Mouse (Mus musculus): Measurements from ENCODE around the gene Gm20388.

The Gm20388 gene

DNA sequence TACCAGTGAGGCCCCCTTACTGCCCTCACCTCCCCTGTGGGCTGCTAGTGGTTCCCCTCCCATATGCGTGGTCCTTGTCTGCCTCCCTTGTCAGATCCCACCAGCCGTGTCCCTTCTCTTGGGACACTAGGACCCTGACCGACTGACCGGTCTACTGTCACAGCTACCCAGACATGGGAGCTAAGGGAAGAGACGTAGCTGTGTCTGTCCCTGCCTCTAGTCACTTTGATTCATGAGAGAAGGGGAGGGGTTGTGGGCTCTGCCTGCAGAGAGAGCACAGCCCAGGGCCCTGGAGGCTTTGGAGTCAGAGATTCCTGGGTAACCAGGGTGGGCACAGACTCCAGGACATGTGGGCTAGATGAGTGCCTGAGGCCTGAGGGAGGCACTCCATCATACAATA is 386.4 kb downstream of the Gm20388 start:
- DNase-seq, result no peak

DNA sequence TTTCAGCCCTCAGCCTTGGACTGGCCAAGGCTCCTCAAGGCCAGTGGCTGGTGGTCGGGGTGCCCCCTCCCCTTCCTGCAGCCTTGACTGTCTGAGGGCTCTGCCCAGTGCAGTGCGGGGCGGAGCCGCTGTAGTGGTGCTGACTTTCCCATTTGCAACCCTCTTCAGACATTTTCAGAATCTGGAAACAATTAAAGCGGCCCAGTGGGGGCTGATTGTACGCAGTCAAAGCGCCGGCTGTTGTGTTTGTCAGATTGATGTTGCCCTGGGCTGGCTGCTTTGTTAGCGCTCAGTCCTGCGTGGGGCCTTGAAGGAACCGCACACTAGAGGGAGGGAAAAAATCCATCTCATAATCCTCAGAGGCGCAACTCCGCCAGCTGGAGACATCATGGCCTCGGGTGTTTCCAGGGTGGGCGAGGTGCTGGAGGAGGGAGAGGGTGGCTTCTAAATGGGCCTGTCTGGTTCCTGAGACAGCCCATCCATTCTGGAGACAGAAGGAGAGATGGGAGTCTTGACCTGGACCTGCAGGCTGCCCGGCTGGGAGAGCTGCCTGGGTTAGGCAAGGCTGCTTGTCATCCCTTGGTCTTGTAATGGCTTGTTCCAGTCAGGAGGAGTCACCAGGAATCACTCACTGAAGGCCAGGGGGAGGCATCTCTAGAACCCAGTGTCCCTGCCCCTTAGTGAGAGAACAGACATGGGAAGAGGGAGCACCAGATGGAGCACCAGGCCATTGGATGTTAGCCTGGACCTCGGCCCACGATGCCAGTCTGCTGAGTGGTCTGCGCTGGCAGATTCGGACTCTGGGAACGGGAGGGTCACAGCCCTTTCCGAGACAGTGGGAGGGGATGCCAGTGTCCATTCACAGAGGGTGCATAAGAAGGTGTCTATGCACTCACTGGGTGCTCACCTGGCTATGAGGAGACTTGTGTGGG is 388.2 kb downstream of the Gm20388 start:
- no peak for DNase-seq

GRCm38 (mm10) chr8:120300601-120301141 is 390.0 kb downstream of the Gm20388 start:
- DNase-seq, result peak; percentile 59 to 65

GRCm38 (mm10) chr8:120302941-120303675 is 392.5 kb downstream of the Gm20388 start:
- no peak for DNase-seq

- no peak for DNase-seq
These were observed 393.5 kb downstream of the Gm20388 start for GRCm38 (mm10) chr8:120304097-120304496.

- DNase-seq, result no peak
These were observed 395.3 kb downstream of the Gm20388 start for GRCm38 (mm10) chr8:120305800-120306385.

GRCm38 (mm10) chr8:120307103-120307502 is 396.5 kb downstream of the Gm20388 start:
- DNase-seq, result peak; percentile 72 to 83

DNA sequence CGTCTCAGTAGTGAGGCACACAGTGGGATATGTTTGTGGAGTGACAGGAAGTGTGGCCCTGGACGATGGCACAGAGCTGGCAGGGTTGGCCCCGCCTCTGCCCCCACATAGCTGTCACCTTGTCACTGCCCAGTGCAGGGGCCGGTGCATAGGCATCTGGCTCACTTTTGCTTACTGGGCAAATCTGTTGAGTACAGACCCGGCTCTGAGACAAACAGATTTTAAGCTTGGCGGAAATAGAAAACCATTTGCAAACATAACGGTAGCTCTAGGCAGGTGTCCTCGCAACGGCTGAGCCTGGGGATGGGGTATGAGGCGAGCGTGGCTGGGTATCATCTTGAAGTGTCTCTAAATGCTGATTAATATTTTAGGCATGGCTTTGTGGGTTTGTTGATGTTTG is 396.9 kb downstream of the Gm20388 start:
- no peak for DNase-seq

DNA sequence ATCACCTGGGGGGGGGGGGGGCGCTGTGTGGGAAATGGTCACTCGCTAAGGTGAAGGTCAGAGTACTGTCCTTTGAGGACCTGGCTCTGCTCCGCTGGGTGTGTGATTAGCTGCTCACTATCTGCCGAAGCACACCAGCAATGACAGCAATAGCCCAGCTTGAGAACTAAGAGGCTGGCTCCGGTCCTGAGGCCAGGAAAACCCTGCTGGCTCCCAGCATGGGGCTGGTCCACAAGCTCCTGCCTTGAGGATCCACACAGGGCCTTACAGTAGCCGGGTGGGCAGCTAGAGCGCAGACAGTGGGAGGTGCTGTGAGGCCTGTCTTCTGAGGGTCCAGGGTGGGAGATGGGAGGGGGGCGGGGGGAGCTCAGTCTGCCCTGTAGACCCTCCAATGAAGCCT is 397.5 kb downstream of the Gm20388 start:
- DNase-seq, result no peak

DNA sequence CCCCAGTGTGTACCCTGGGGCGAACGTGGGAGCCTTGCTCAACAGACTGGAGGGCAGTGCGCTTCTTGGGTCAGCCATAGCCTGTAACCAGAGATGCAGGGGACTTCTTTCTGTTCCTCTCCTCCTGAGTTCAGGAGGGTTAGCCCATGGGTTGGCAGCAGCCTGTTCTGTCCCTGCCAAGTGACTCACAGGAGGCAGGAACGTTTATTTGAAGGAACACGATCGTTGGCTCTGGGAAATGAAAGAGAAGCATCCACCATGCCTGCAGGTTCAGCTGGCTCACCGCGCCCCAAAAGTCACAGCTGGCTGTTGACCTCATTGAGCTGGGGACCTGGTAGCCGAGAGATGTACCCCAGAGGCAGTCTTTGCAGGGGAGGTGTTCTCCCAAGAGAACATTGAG is 397.9 kb downstream of the Gm20388 start:
- no peak for DNase-seq

DNA sequence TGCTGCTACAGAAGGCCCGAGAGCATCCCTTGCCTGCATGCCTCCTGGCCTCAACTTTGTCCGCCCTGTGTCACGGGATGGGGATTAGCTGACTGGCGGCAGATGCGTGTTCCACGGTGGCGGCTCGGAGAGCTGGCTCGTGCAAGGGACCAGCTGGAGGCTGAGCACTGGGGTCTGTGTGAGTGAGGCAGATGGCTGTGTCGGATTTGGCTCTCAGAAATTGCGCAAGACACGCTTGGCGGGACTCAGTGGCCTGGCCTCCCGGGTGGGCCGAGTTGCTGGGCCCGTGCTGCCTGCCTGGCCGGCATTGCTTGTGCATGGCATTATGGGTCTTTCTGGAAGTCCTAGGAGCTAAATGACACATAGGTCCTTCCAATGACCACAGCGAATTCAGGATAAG is 398.7 kb downstream of the Gm20388 start:
- no peak for DNase-seq

DNA sequence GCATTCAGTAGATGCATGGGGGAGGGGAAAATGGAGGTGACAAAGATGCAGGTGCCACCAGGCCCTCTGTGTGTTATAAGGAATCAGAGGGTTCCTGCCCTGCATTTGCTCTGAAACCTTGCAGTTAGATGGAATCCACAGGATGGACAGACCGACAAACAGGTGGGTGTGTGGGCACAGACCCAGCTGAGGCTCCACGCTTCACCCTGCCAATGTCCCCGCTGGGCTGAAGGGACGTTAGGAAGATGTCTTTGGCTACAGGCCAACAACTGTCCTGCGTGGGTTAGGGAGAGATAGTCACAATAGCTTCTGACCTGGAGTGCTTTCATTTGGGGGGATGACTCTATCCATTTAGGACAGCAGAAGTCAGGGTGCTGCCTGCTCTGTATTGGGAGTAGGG is 399.4 kb downstream of the Gm20388 start:
- no peak for DNase-seq

- no peak for DNase-seq
These were observed 401.8 kb downstream of the Gm20388 start for GRCm38 (mm10) chr8:120312452-120312851.

DNA sequence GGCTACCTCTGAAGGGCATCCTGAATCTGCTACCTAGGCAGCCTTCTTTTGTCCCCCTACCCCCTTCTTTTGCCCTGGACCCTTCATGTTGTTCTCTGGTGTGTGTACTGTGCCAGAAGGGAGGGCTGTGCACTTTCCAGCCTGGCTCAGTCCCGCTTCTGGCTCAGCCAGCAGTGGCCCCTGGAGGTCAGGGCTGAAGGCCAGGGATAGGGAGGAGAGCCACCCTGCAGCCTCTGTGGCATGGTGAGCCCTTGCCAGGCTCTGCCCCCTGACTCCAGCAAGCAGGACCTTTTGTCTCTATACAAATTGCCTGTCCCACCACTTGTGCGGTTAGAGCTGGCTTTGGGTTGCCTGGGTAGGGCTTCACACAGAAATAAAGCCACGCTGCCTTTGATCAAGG is 403.0 kb downstream of the Gm20388 start:
- DNase-seq, result no peak

- no peak for DNase-seq
These were observed 404.3 kb downstream of the Gm20388 start for GRCm38 (mm10) chr8:120314932-120315331.

GRCm38 (mm10) chr8:120315644-120316043 is 405.0 kb downstream of the Gm20388 start:
- DNase-seq, result no peak

- no peak for DNase-seq
These were observed 406.1 kb downstream of the Gm20388 start for GRCm38 (mm10) chr8:120316707-120317106.

GRCm38 (mm10) chr8:120317118-120317824 is 406.6 kb downstream of the Gm20388 start:
- DNase-seq, result no peak

- DNase-seq, result no peak
These were observed 407.9 kb downstream of the Gm20388 start for GRCm38 (mm10) chr8:120318476-120318991.

- peak; percentile 55 to 62 for DNase-seq
These were observed 408.8 kb downstream of the Gm20388 start for GRCm38 (mm10) chr8:120319449-120319848.

DNA sequence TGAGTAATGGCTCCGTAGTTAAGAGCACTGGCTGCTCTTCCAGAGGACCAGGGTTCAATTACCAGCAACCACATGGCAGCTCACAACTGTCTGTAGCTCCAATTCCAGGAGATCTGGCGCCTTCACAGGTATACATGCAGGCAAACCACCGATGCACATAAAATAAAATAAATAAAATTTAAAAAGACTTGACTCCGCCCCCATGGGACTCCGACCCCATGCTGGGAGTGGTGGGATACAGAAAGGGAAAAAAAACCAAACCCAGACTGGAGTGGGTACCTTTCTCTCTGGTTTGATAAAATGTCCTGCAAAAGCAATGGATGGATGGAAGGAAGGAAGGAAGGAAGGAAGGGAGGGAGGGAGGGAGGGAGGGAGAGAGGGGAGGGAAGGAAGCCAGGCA is 409.5 kb downstream of the Gm20388 start:
- no peak for DNase-seq

GRCm38 (mm10) chr8:120321724-120322123 is 411.1 kb downstream of the Gm20388 start:
- DNase-seq, result no peak
